2 mouse cellular contexts compared by ENCODE assay signal in the genomic region with DNA sequence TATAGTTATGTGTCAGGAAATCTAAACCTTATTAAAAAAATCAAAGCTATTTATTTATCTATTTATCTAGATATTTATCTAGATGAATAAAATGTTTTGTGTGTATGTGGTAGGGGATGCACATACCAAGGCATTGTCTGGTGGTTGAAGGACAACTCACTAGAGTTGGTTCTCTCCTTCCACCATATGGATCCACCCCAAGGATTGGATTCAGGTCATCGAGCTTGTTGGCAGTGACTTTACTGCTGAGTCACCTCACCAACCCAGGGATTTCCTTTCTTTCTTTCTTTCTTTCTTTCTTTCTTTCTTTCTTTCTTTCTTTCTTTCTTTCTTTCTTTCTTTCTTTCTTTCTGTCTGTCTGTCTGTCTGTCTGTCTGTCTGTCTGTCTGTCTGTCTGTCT. TPM values are rescaled to one million over a fixed set of nuclear protein-coding genes. Genes with fewer than 3 reads are reported as not detected.
"Had no signal": no experiment of that assay in that cellular context is flagged by ENCODE, and none has a peak within 500 bp of the region (broad histone marks: within the 10 kb centered on the region; RNA-seq: fewer than 3 reads in every experiment).

No protein-coding gene starts in this region.

RNA-seq across cellular contexts. Expression of a gene that starts 40.3 kb away (rescaled TPM):
- polyA plus RNA-seq: macrophage, myocyte had no signal
